Mouse (Mus musculus) heart, adult 18-20 months (tissue): ENCODE measurements around the gene Tpi1. TPM values are rescaled to one million over a fixed set of nuclear protein-coding genes. Genes with fewer than 3 reads are reported as not detected.
"Not testable (repeated sequence)": the region's sequence is repeated elsewhere in the genome, so short reads cannot be mapped to it uniquely, and the experiment has no call there.

Experiments used
- DNase-seq, 2 experiments: peaks; one replicate each; pipeline ENCODE4 v3.0.0; 2021 to 2022; ENCODE audit warnings: mixed read lengths in 1 of 2
- total RNA-seq, 2 experiments: library from RNA; stranded (reverse); gene quantifications; 2 replicates each; pipeline ENCODE4 v1.2.3; 2021

Tpi1 gene
- total RNA-seq, 2 experiments from 2014 or later: 897 to 1,017 TPM

DNA sequence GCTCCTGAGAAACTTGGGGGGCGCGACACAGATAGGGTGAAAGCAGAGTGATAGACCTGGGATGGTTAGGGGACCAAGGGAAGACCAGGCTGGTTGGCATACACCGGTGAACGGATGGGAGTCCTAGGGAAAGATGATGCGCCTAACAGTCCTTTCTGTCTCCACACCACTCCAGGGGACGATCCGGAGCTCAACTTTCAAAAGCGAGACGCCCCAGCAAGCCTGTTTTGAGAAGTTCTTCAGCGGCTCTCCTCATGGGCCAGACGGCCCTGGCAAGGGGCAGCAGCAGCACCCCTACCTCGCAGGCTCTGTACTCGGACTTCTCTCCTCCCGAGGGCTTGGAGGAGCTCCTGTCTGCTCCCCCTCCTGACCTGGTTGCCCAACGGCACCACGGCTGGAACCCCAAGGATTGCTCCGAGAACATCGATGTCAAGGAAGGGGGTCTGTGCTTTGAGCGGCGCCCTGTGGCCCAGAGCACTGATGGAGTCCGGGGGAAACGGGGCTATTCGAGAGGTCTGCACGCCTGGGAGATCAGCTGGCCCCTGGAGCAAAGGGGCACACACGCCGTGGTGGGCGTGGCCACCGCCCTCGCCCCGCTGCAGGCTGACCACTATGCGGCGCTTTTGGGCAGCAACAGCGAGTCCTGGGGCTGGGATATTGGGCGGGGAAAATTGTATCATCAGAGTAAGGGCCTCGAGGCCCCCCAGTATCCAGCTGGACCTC lies 4.9 kb downstream of the Tpi1 start:
- DNase-seq: peak; percentile 89 to 92

DNA sequence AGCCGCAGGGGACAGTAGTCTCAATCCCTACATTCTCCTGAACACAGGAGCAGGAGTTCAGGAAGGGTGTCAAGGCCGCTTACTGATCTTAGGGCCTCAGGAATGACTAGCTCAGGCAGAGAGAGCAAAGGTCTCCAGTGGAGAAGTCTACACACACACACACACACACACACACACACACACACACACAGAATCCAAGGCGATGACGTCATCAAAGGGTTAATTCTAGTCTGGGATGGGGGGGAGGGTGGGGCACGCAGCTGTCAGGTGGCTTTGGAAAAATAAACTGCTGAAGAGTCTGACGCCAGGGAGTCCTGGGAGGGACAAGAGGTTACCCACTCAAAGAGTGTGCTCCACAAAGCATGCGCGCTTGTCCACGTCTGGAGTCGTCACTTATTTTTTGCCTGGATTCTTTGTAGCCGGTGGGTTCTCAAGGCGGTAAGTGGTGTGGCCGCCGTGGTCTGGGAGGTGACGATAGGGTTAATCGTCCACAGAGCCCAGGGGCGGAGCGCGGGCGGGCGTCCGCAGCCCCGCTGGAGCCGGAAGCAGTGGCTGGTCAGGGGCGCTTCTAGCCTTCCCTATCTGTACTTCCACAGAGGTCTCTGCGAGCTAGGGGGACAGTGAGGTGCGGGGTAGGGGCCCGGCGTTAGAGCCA lies 5.6 kb downstream of the Tpi1 start, which contains the start of gene Spsb2:
TSS of gene Spsb2 (plus strand) at position 304 of the 655 bp plus-strand sequence.
- peak; percentile 83 to 85 for DNase-seq

DNA sequence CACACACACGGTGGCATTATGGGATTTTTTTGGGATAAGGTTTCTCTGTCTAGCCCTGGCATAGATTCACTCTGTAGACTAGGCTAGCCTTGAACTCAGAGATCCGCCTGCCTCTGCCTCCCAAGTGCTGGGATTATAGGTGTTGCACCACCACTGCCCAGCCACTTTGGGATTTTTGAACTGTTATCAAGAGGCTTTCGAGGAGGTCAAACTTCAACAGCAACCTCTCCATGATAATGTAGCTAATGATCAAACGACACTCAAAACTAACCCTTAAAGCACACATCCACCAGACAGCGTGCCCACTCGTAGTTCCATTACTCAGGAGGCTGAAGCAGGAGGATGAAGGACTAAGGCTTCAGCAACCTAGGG lies 6.1 kb downstream of the Tpi1 start:
- DNase-seq: no peak

DNA sequence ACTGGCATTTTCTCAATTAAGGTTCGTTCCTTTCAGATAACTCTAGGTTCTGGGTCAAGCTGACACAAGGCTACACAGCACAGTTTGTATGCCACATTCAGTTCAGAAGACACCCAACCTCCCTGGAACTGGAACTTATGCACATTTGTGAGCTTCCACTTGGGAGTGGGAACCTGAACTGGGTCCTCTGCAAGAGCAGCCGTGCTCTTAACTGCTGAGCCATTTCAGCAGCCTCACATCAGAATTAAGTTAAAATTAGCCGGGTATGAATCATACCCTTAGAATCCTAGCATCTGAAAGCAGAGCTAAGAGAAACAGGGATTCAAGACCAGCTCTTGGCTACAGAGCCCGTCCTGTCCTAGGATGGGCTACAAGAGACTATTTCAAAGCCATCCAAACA lies 6.7 kb downstream of the Tpi1 start:
- DNase-seq: no peak

DNA sequence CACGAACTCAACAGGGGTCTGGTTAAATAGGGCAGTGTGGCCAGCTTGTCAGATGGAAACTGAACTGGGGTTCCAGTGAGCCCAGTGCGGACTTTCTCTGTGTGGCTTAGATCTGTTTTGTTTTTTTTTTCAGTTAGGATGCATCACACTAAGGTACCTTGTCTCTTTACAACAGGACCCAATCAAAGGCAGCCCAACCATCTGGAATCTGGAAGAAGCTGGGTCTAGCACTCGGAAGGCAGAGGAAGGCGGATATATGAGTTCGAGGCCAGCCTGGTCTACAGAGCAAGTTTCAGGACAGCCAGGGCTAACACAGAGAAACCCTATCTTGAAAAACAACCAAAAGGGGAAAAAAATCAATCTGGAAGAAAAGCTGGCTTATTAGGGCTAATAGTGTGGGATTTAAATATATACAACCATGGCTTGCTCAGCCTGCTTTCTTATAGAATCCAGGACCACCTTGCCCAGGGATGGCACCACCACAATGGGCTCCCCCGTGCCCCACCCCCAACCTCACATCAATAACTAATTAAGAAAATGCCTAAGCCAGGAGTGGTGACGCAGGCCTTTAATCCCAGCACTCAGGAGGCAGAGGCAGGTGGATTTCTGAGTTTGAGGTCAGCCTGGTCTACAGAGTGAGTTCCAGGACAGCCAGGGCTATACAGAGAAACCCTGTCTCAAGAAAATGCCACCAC lies 7.5 kb downstream of the Tpi1 start:
- no peak for DNase-seq

DNA sequence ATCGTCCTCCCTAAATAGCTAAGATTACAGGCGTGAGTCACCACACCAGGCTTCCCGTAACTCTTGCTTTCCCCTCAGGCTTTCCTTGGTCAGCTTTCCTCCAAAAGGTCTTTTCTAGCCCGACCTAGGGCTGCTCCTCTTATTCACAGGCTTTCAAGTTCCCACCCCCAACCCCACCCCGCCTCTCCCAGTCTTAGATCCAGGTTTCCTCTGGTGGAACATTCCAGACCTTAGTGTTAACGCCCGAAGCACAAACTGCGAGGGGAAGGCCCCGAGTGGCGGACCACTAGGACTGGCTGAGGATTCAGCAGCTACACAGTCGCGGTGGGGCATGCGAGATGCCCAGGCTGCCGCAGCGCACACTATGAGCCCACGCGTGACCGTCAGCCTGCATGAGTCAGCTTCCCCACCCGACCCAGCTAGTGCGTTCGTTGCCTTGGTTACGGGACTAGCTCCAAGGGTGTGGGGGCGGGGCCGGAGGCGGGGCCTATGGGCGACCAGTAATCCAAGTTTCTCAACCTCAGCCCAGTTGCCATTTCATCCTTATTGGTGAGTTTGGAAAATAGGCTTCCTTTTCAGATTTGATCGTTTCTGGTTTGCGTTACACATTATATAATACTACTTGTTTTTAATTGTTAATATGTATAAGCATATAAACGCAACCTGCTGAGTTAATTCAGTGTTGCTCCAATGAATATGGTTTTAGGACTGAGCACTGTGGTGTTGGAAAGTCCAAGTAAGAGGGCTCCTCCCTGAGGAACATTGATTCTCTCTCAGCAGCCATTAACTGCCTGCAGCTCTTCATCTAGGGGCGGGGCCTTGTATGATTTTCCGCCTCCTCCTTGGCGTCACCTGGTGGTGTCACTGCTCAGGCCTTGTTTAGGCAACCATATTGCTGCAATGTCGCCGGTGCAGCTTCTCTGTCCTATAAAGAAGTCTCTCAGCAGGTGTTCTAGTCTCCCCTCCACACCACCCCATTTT lies 8.5 kb downstream of the Tpi1 start:
- peak; percentile 95 to 99 for DNase-seq

DNA sequence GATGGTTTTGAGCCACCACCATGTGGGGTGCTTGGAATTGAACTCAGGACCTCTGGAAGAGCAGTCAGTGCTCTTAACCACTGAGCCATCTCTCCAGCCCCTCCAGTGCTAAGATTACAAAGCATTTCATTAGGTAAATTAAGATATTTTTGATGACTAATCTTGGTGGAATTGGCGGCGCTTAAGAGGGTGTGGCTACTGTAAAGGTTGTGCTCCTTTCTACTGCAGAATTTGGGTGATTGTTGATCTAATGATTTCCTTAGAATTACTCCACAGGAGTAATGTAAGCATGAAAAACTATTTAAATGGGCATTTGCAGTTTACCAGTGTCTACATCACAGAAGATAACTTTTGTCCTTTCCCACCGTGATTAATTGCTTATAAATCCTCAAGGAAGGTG lies 9.8 kb downstream of the Tpi1 start:
- no peak for DNase-seq

DNA sequence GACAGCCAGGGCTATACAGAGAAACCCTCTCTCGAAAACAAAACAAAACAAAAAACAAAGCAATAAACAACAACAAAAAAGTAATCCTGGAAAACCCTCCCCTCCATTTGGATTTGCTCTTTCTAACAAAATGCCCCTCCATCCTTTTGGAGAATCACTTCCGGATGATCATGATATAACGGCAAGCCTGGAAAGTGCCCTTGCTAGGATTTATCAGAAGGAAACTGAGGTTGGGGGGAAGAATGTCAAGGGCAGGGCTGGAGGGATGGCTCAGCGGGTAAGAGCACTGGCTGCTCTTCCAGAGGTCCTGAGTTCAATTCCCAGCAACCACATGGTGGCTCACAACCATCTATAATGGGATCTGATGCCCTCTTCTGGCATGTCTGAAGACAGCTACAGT lies 10.4 kb downstream of the Tpi1 start:
- DNase-seq: not testable (repeated sequence)

DNA sequence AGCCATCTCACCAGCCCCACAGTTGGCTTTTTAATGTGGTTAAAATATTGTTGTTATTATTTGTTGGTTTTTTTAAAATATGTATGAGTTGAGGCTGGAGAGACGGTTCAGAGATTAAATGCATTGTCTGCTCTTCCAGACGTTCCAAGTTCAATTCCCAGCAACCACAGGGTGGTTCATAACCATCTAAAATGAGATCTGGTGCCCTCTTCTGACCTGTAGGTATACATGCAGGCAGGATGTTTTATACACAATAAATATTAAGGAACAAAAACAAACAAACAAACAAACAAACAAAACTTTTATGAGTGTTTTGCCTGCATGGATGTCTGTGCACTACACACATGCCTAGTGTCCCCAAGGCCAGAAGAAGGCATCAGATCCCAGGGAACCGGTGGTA lies 11.0 kb downstream of the Tpi1 start:
- DNase-seq: no peak

DNA sequence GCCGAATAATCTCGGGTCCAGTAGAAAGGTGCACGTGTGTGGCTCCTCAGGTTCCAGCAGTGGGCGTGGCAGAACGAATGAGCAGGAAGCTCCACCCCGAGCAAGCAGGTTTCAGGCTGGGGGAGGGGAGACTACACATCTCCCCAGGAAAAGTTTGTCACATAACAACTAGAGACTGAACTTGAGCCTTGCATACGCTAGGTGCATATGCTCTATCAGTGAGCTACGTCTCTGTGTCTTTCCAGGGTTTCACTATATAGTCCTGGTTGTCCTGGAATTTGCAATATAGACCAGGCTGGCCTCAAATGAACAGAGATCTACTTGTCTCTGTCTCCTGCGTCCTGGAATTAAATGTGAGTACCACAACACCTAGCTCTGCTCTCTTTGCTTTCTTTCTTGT lies 11.7 kb downstream of the Tpi1 start:
- DNase-seq: not testable (repeated sequence)

DNA sequence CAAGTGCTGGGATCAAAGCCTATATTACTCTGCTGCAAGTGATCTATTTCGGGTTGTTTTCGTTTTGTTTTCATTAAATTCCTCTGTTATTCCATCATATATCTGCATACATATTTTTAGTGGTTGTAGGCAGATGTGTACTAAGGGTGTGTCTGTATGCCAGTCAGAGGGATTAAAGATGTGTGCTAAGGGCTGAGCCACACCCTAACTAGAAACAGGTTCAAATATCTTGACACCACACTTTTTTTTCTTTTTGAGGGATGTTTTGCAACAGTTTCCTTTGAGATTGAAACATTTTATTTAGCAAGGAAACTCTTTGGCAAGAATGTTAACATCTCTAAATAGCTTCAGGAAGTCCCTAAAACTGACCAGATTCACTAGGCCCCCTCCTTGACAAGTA lies 17.9 kb downstream of the Tpi1 start:
- DNase-seq: no peak

DNA sequence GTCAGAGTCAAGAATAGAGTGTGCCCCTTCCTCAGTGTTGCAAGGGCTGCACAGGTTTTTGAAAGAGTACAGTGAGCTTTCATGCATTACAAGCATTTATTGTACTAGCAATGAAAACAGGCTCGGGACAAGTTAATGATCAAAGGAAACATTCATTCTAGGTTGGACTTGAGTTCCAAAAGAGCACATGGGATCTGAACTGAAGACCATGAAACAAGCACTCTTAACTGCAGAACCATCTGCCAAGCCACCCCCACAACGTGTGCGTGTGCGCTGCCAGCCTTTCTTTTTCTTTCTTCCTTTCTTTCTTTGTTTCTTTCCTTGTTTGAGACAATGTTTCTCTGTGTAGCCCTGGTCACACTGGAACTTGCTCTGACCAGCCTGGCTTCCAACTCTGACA lies 18.3 kb downstream of the Tpi1 start:
- DNase-seq: no peak

DNA sequence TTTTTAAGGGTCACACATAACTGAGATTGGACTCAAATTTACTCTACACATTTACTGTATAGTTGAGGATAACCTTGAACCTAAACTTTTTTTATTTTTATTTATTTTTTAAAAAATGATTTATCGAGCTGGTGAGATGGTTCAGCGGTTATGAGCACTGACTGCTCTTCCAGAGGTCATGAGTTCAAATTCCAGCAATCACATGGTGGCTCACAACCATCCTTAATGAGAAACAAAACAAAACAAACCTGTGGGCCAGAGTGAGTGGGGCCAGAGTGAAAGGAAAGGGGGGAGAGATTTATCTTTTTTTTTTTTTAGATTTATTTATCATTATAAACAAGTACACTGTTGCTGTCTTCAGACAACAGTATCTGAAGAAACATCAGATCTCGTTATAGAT lies 22.2 kb downstream of the Tpi1 start:
- no peak for DNase-seq

DNA sequence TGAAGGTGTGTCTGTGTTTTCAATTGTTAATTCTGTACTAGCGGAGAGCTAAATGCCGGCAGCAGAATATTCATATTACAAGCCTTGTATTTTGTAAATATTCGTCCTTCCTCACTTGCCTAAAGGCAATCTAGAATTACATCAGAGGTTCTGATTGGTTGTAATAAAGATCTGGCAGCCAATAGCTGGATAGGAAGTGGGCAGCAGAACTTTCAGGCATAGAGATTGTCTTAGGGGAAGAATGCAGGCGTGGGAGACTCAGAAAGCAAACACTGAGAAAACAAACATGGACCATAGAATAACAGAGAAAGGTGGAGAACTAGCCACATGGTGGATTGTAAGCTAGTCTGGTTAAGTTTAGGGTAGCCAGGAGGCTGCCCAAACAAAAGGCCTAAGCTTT lies 24.0 kb downstream of the Tpi1 start:
- no peak for DNase-seq

DNA sequence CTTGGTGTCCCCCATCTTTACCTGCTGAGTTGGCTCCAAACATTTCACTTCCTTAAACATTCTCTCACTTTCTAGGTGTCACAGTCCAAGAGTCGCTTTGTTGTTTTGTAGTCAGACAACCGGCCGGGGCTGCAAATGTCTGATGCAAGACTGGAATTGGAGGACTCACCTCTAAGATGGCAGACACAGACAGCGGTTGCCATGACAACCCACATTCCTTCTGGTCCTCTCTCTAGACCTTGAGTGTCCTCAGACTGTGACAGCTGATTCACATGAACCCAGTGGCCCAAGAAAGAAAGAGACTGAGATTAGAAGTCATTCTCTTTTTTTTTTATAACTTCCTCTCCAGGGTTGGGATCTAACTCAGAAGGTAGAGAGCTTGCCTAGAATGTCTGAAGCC lies 24.6 kb downstream of the Tpi1 start:
- no peak for DNase-seq

DNA sequence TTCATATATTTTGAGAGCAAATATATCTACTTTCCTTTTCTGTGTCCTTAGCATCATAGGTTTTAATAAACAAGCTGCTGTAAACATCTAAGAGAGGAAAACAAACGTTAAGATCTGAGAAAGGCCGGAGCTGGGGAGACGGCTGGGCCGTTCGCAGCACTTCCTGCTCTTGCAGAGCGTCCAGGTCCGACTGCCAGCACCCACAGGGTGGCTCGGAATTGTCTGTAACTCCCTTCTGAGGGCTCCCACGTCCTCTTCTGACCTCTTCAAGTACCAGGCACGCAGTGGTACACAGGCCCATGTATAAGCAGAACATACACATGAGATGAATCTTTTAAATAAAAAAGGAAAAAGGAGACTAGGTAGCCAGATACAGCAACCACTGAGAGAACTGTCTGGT lies 26.4 kb downstream of the Tpi1 start:
- no peak for DNase-seq

DNA sequence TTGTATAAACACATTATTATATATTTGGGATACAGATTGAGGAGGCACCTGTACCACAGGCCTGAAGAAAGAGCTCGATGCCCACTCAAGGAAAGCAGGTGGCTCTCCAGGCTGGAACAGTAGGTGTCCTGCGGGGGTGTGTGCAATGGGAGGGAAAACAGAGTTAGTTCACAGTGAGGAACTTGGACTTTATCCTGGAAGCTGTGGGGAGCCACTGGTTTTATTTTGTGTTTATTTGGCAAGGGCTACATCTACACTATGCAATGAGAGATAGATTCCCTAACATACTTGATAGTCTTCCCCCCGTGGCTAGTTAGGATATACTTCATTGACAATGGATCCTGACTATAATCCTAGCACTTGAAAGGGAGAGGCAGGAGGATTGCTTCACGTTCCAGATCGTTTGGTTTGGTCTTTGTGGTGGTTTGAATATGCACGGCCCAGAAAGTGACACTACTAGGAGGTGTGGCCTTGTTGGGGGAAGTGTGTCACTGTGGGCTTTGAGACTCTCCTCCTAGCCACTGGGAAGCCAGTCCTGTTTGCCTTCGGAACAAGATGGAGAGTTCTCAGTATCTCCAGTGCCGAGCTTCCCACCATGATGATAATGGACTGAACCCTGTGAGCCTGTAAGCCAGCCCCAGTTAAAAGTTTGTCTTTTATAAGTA lies 27.2 kb downstream of the Tpi1 start:
- DNase-seq: no peak

DNA sequence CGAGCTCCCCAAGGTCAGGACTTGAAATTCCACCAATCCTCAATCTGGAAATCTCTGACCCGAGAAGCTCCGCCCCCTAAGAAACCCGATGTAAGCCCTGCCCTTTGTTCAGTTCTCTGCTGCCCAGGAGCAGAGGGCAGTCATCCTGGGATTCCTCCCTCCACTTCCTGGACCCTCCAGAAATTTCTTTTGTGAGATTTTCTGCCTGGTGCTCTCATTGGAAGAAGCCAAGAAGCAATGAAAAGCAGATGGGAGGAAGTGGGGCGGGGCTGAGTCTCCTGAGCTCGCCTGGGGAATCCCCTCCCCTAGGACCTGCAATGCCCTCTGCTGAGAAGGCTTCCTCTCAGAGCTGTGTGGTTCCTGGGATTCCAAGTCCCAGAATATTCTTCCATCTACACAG lies 31.7 kb downstream of the Tpi1 start:
- DNase-seq: peak; percentile 37 to 39

DNA sequence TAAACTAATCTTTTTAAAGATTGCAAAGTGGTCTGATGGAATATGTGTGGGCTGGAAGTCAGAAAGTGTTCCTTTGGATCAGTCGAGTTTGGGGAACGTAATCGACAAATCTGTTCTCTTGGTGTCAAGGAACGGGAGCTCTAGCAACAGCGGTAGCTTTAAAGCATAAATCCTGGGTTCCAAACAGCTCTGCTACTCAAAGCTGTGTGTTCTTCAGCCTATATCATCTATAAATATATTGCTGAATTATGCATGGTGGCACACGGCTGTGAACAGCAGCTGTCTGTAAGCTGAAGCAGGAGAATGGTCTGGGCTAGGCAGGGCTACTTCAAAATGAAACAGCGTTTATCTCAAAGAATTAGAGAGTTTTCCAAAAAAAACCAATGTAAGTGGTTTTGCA lies 33.2 kb downstream of the Tpi1 start:
- DNase-seq: no peak

DNA sequence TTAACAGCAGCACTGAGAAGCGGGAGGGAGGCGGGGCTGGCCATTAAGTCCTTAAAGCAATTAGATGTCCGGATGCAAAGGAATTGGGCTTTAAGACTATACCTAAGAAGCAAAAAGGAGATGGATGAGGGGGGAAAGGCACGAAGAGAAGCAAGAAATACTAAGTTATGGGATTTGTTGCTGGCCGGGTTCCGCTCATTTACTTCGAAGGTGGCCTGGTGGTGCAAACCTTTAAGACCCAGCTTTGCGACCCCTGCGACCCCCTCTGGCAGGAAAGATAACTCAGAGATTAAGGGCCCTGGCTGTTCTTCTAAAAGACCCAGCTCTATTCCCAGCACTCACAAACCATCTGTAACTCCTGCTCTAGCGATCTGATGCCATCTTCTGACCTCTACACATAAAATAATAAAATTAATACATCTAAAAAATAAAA lies 34.1 kb downstream of the Tpi1 start:
- no peak for DNase-seq

DNA sequence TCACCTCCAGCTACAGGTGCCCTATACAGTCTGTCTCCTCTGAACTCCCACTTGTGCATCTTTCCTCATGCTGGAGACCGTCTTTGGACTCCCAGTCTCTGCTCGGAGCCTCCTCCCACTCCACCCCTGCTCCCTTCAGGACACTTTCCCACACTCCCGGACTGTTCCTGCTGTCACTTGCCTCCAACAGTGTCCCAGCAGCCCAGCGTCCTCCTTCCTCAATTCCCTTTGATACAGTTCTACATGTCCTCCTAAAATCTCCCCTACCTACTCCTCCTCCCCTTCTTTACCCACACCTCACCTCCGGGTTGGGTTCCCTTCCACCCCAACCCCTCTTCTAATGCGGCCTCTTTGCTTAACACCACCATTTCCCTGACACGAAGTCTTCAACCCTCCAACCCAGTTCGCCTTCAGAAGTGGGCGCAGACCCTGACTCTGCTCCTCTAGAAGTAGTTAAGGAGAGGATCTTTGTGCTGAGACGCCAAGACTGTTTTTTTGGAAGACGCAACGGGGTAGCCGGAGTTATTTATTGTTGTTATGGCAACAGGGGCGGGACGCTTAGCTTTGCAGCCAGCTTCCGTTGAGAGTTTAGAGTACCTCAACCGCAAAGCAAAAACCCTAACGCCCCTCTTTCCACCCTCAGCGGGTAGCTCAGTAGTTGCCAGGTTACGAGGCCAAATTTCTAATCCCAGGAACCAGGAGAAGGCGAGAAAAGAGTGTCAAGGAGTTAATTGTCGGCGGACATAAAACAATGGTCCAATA lies 34.7 kb downstream of the Tpi1 start, which contains the start of gene Lrrc23:
TSS of gene Lrrc23 (minus strand) at position 506 of the 762 bp plus-strand sequence.
- DNase-seq: peak; percentile 61 to 74
